Mouse (Mus musculus): ENCODE measurements around the gene Bahcc1.

The Bahcc1 gene

GRCm38 (mm10) chr11:120303559-120304349 lies 71.0 kb downstream of the Bahcc1 start:
- DNase-seq, result no peak

DNA sequence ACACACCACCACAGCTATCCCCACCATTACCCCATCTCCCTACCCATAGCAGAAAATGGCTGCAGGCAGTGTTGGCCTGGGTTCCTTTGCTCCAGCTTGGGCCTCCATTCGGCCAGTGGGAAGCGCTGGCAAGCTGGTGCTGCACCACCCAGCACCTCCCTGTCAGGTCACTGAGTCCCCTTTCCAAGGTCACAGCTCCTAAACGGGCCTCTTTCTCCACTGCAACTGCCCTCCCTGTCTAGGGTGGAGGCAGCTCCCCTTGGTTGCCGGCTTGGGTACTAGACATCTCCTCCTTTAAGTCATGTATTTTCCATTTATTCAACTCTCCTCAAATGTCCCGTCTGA lies 71.6 kb downstream of the Bahcc1 start:
- peak; percentile 40 for DNase-seq

DNA sequence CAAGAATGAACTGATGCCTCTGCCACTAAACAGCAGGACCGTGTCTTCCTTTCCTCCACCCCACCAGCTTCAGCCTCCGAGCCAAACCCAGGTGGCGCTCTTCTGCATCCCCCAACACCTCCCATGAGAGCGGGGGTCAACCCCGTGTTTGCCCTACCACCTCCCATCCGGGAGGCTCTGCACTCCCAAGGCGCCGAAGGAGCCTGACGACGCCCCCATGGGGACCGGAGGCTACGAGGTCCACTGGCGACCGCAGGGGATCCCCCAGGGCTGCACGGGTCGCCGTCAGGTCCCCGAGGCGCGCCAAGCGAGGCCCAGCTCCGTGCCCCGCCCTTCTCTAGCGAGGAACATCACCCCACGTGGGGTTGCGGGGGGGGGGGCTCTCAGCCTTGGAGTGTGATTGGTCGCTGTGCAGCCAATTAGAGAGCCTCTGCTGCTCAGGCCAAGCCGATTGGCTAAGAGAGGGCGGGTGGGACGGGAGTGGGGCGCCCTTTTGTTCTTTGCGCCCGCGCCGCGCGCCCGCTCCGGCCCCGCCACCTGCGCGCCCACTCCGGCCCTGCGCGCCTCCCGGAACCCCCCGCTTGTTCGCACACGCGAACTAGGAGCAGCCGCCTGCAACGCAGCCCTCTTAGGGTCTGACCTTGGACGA lies 72.3 kb downstream of the Bahcc1 start:
- peak; percentile 92 for DNase-seq

DNA sequence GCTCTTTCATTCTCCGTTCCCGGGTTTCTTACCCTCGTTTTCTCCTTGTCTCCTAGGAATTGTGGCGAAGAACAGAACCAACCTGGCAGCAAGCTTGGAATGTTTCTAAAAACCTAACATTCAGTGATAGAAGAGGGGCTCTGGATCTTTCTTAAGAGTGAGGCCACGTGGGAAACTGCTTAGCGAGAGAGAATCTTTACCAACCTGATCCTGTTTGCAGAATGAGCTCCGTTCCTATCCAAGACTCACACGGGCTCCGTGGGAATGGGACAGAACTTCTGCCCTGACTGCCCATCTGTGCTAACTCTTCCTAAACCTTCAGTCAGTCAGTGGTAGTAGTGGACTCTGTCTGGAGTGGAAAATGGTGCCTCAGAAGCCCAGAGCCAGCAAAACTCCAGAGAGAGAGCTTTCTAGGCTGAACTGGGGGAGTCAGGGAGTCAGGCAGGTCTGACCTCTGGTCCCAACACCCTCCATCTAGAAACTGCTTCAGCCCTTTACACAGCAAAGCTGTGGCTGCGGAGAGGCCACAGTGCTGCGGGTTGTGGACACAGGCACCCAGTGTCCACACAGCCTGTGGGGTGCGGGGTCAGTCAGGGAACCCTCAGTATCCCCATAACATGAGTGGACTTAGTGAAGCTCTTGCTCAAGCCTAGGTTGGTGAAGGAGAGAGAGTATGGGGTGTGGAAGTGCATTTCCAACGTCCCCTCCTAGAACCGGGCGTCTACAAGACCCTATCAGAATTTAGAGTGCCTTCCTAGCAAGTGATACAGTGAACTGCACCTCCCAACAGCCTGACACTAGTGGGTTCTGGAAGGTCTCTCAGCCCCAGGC lies 73.0 kb downstream of the Bahcc1 start:
- DNase-seq, result no peak

- DNase-seq, result no peak
These were observed 73.8 kb downstream of the Bahcc1 start for GRCm38 (mm10) chr11:120306366-120307131.

DNA sequence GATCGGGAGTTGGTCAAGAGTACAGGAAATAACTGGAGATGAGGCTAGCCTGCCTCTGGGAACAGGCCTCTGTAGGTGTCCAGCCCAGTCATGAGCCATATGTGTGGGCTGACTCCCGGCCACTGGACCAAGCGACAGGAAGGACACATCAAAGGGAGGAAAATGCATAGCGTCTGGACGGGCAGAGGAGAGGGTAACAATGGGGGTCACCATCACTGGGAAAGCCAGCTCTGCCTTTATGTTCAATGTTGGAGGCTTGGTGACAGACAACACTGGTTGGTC lies 74.3 kb downstream of the Bahcc1 start:
- DNase-seq, result no peak

DNA sequence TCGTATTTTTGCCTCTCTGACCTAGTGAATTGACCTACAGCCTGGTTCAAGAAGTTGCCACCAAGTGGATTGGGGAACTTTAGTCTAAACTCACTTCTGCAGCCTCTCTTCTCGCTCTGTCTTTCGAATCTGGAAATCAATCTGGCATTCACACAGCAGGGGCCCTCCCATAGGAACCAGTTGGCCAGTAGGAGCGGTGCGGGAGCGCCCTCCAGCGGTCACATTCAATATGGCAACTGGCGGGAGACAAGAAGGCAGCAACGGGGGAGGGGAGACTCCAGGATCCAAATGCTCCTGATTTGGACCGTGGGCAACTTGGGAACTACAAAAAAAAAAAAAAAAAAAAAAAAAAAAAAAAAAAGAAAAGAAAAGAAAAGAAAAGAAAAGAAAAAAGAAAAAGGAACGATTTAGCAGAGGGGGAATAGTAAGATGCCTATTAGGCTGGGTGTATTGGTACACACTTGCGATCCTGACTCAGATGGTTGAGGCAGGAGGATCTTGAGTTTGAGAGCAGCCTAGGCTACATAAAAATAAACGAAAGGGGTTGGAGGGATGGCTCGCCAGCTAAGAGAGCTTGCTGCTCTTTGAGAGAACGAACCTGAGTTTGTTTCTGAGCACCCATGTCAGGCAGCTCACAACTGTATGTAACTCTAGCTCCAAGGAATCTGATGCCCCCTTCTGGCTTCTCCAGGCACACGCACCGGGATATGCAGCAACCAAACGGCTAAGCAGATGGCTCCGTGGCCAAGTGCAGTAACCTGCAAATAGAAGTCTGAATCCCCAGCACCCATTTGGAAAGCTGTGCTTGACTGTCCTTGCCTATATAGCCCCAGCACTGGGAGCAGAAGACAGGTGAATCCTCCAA lies 75.1 kb downstream of the Bahcc1 start:
- DNase-seq, result peak; percentile 98

GRCm38 (mm10) chr11:120308441-120309320 lies 75.9 kb downstream of the Bahcc1 start:
- DNase-seq, result no peak

DNA sequence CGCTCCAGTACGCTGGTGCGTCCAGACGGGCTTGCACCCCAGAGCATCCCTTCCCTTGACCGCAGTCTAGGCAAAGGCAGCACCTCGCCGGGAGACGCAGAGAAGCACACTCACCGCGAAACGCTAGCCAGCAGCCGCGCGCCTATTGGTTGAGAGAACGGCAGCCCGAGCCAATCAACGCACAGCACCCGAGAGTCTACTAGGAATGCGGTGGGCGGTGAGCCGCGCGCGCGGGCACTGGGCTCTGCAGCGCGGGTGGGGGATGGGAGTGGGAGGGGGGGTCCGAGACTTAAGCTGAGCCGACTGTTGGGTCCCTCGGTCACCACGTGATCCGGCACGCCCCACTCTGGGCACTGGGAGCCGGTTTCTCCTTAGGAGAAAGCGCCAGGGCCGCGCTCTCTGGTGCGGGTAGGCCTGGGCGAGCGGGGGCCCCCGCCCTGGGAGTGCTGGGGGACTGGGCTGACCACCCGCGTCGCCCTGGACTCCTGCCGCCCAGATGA lies 78.1 kb downstream of the Bahcc1 start:
- peak; percentile 89 for DNase-seq

GRCm38 (mm10) chr11:120311561-120311960 lies 78.8 kb downstream of the Bahcc1 start:
- no peak for DNase-seq

DNA sequence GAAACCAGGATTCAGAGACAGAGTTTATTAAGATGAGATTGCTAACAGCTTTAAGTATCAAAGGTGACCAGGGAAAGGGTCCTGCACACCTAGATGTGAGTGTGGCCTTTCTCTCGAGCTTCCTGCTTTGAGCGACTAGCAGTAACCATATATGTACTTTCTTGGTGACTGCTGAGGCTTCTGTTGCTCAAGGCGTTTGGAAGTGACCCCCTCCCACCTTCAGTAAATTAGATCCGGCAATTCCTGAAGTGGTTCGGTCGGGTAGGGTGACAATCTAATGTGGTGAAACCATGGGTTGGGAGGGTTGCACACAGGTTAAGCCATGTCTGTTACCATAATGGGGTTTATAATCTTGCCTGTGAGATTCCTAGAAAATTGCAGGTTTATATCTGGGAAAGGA lies 79.3 kb downstream of the Bahcc1 start:
- DNase-seq, result no peak

DNA sequence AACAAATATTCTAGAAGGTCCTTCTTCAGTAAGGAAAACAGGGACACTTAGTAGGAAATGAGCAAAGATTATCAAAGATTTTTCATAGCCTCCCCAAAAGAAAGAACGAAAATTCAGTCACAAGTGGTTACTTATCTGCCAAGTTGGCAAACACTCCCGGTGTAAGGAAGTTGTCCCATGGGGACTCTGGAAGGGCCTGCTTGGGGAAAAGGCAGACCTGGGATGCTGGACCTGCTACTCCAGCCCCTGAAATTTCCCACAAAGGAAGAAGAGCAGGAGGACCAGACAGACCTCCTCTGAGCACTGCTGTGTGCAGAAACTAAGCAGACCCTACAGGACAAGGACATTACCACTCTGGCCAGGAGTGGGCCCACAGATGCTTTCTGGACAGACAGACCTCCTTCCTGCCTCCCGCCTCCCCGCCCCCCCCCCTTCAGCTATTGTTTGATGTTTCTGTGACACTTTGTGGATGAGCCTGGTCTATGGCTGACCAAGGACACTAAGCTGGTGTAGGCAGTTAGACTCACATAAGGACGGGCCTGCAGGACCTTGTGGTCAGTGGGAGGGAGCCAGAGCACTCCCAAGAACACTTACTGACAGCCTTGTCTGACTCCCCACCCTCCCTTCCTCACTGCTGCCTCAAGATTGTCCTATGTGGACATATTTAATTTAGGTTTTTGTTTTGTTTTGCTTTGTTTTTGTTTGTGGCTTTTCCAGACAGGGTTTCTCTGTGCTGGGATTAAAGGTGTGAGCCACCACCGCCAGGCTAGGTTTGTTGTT lies 81.3 kb downstream of the Bahcc1 start:
- no peak for DNase-seq

- DNase-seq, result no peak
These were observed 82.1 kb downstream of the Bahcc1 start for GRCm38 (mm10) chr11:120314721-120315415.

DNA sequence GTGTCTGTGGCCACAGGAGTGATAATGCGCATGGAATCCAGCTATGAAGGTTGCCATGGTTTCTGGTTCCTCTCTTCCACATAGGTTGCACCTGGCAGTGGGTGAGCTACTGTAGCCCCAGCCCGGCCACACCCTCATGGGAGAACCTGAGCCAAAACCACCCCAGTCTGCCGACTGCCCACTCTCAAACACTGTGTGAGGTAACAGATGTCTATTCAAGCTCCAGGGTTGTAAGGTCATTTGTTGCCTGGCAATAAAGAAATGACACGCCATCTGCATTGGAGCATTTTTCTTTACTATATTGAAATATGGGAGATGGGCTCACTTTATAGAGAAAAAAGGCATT lies 82.6 kb downstream of the Bahcc1 start:
- DNase-seq, result no peak

DNA sequence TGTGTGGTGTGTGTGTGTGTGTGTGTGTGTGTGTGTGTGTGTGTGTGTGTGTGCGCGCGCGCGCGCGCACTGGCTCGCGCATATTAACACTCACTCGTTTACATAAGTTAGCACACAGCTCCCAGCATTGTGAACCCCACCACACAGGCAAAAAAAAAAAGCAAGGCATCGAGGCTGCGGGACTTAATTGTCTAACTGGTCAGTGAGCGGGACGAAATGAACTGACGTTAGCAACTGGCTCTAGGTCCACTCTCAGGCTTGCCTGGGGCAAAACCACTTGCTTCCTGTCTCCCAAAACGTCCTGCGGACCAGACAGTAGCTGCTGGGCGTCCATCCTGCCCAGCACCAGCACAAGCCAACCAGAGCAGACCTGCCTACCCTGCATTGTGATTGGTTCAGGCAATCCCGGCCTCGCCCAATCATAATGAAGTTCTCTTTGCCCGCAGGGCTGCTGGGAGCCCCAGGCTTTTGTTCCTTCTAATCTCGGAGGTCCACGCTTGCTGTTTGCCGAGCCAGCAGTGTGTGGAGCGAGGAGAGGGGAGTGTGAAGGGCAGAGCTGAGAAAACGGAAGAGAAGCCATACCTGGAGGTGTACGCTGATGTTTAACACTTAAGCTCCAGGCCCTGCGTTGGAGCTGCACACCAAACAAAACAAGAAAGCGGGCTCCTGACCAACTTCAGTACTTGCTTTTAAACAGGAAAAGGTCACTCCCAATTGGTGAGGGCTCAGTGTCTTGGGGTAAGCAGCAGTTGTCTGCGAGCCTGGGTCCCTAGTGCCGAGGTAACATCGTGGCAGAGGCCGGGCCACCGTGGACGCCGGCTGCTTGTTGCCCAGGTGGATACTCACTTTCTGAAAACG lies 83.3 kb downstream of the Bahcc1 start:
- peak; percentile 89 for DNase-seq

DNA sequence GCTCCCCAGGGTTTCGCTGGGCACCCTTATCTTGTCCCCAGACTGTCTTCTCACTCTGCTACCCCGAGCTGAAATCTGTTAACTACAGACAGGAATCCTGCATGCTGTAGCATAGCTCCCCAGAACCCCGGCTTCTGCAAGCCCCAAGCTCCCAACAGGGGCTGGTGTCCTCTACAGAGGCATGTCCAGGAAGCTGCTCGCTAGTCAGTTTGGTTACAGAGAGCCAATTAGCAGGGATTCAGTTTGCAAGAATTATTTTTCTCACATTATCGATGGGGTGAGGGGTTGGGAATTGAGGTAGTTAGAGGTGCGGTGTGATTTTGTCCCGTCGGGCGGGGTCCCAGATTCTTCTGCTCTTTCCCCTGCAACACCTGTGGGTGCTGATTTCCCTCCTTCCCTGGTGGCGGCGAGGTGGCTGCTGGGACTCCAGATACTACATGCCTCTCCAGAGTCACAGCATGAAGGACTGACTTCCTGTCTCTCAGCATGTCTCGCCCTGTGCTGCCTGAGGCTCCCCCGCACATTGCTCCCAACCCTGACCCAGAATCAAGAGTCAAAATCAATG lies 84.0 kb downstream of the Bahcc1 start:
- DNase-seq, result peak; percentile 45

GRCm38 (mm10) chr11:120317456-120317855 lies 84.7 kb downstream of the Bahcc1 start:
- DNase-seq, result no peak

DNA sequence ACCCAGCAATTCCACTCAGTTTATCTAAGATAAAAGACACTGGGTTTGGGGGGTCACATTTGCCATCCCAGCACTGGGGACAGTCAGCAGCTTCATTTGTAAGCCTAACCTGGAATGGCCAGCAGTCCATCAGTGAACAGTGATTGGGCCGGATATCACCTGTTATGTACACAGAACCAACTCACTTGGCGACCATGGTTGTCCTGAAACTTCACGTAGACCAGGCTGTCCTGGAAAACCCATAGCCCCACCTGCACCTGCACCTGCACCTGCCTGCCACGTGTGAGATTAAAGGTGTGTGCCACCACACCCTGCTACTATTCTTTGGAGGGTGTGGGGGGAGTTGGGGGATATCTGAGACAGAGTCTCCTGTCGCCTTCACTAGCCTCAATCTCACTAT lies 86.6 kb downstream of the Bahcc1 start:
- no peak for DNase-seq

Data from kidney, adult 18-20 months (tissue).